Mouse (Mus musculus) lung, embryonic 14.5 days (tissue): ENCODE measurements around the gene Erc2. TPM values are rescaled to one million over a fixed set of nuclear protein-coding genes. Genes with fewer than 3 reads are reported as not detected.

Experiments
- ATAC-seq: fragments of 200-750 bp; cut with Nextera tagmentation; 2 replicates; pipeline ENCODE4 v1.8.0; 2017; ENCODE audit warnings: mild to moderate bottlenecking, moderate TSS enrichment, moderate library complexity; ENCODE audit not compliant: insufficient read depth
- DNase-seq: peaks from one replicate; pipeline ENCODE4 v3.0.0-alpha.2; 2015
- H3K27ac ChIP-seq: fragments of 300-500 bp; sonication (generic); 2 replicates; pipeline ENCODE4 v1.5.1; 2014; ENCODE audit warnings: low read depth, mild to moderate bottlenecking, moderate library complexity
- H3K27me3 ChIP-seq: fragments of 300-500 bp; sonication (generic); 2 replicates; pipeline ENCODE4 v1.6.1; 2014; ENCODE audit warnings: low read length, control low read depth; ENCODE audit not compliant: insufficient read depth
- H3K36me3 ChIP-seq: fragments of 300-500 bp; sonication (generic); 2 replicates; pipeline ENCODE4 v1.6.1; 2014; ENCODE audit warnings: control low read depth; ENCODE audit not compliant: insufficient read depth
- H3K4me1 ChIP-seq: fragments of 300-500 bp; sonication (generic); 2 replicates; pipeline ENCODE4 v1.6.1; 2014; ENCODE audit warnings: antibody characterized with exemption, control low read depth; ENCODE audit not compliant: insufficient read depth
- H3K4me2 ChIP-seq: fragments of 300-500 bp; sonication (generic); 2 replicates; pipeline ENCODE4 v1.6.1; 2014; ENCODE audit warnings: mild to moderate bottlenecking
- H3K4me3 ChIP-seq: fragments of 300-500 bp; sonication (generic); 2 replicates; pipeline ENCODE4 v1.5.1; 2014; ENCODE audit warnings: low read depth, low read length
- H3K9ac ChIP-seq: fragments of 300-500 bp; sonication (generic); 2 replicates; pipeline ENCODE4 v1.6.1; 2014
- H3K9me3 ChIP-seq: fragments of 300-500 bp; sonication (generic); 2 replicates; pipeline ENCODE4 v1.6.1; 2016; ENCODE audit warnings: low read depth, low read length, control low read depth
- CTCF ChIP-seq: IDR thresholded peaks from 2 replicates; pipeline ENCODE4 v1.5.1; 2016; ENCODE audit warnings: antibody characterized with exemption, low read depth
- WGBS: fragments of 180-500 bp; shearing (Covaris S2); extraction: QIAGEN DNeasy Blood & Tissue Kit; methylation state at CpG from one replicate; pipeline ENCODE4 v1.1.7; 2014; 5-methylcytosine and 5-hydroxymethylcytosine counted together
- polyA plus RNA-seq: library from polyadenylated mRNA; unstranded; fragments of >200 nt; fragmentation: Nextera tagmentation; extraction: Ambion mirVana; gene quantifications from 2 replicates; pipeline ENCODE4 v1.2.1, GENCODE M21; 2014

Erc2 gene
- polyA plus RNA-seq, 1 experiment from 2014 or later = 2.1 TPM

GRCm38 (mm10) chr14:27785562-27785961, 163.3 kb downstream of the Erc2 start:
- no peak for DNase-seq
- Histone ChIP-seq H3K4me3 (no peak overlapping the region), H3K27me3 (no peaks in the 10 kb centered on the region), H3K9ac (no peak overlapping the region), H3K4me2 (no peak overlapping the region), H3K9me3 (no peaks in the 10 kb centered on the region), H3K27ac (no peak overlapping the region), H3K4me1 (no peaks in the 10 kb centered on the region; the same call in 1 of the 2 replicates), H3K36me3 (no peaks in the 10 kb centered on the region)
- TF ChIP-seq CTCF = no peak
- no peak for ATAC-seq
- WGBS = 88% methylated on average over 2 of the region's 2 CpGs

DNA sequence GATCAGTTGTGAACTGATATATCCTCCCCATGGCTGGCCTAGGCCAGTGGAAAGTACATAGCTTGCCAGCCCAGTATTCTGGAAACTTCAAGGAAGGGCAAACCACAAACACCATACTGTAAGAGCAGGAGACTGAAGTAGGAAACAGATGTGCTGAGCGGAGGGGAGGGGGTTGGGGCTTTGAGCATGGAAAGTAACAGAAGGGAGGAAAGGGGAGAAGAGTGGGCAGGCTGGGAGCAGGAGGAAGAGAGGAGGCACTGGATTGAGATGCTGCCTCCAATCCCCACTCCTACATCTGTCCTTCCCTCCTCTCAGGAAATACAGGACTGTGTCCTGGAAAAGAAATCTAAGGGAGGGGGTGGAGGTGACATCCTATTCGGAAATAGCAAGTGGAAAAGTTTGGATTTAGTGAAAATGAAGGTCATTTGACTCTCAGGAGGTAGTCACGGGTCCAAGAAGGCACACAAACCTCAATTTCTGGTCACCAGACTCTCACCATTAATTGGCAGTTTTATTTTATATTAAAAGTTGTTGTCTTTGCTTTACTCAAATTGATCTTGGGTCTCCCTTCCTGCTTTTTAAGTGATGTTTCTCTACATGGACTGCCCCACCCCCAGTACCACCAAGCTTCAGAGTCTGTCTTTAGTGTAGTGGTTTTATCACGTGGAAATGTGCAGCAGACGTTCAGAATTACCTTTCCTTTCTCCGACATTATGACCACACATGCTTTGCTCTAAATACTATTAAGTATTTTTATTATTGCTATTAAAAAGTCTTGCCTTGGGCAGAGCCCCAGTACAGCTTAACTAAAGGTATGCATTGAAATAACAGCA, 167.1 kb downstream of the Erc2 start:
- H3K4me3 ChIP-seq = no peak overlapping the region
- H3K9ac ChIP-seq = no peak overlapping the region
- no peaks in the 10 kb centered on the region for H3K36me3 ChIP-seq
- ATAC-seq = no peak
- no peak overlapping the region for H3K27ac ChIP-seq
- H3K27me3 ChIP-seq = no peaks in the 10 kb centered on the region
- H3K4me1 ChIP-seq = no peaks in the 10 kb centered on the region; the same call in 1 of the 2 replicates
- WGBS = 58% methylated on average over 6 of the region's 6 CpGs
- H3K9me3 ChIP-seq = no peaks in the 10 kb centered on the region
- H3K4me2 ChIP-seq = no peak overlapping the region
- no peak for TF ChIP-seq CTCF
- DNase-seq = no peak

DNA sequence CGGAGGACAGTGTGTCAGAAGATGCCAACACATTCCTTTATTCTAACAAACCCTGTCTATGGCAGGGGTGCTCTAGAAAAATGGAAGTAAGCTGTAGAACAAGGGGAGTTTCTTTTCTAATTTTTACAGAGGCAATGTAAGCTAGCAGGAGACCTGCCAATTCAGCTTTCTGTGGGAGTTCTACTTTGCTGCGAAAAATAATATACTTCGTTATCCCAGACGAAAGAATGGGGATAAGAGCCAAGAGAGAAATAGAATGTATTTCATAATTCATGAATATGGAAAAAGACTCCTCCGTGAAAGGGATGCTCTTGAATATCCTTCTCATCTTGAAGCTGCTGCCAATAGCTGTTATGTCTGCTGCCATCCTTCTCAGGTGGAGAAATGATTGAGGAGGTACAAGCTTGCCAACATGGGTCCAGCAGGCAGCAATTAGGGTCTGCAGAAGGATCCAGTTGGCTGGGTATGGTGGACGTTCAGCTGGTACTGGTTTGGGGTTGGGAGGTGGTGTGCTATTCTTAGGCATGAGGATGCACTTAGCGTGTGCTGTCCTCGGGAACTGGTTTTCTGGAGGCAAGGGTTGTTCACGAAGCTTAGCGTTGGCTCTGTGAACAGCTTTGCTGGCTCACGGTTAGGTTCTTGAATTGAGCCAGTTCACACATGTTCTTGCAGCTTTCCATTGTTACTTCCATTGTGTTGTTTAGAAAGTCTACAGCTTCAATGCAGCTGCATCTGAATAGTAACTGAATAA, 176.1 kb downstream of the Erc2 start:
- WGBS = 81% methylated on average over 11 of the region's 11 CpGs
- no peak for TF ChIP-seq CTCF
- no peaks in the 10 kb centered on the region for H3K4me1 ChIP-seq
- H3K27ac ChIP-seq = no peak overlapping the region
- DNase-seq (no peak), ATAC-seq (no peak)
- no peaks in the 10 kb centered on the region for H3K36me3 ChIP-seq
- H3K9ac ChIP-seq = no peak overlapping the region
- H3K27me3 ChIP-seq = no peaks in the 10 kb centered on the region
- H3K9me3 ChIP-seq = no peaks in the 10 kb centered on the region
- H3K4me3 ChIP-seq = no peak overlapping the region
- no peak overlapping the region for H3K4me2 ChIP-seq

GRCm38 (mm10) chr14:27800766-27801165, 178.5 kb downstream of the Erc2 start:
- WGBS = 20% methylated on average over 6 of the region's 6 CpGs
- Histone ChIP-seq H3K9ac (no peak overlapping the region), H3K27ac (no peak overlapping the region), H3K4me2 (no peak overlapping the region), H3K9me3 (no peaks in the 10 kb centered on the region), H3K4me3 (no peak overlapping the region), H3K27me3 (no peaks in the 10 kb centered on the region), H3K36me3 (no peaks in the 10 kb centered on the region), H3K4me1 (no peaks in the 10 kb centered on the region)
- TF ChIP-seq CTCF = no peak; the same call in 1 of the 2 replicates
- peak; percentile 44; the same call in 1 of the 2 replicates for ATAC-seq
- peak; percentile 37 for DNase-seq

DNA sequence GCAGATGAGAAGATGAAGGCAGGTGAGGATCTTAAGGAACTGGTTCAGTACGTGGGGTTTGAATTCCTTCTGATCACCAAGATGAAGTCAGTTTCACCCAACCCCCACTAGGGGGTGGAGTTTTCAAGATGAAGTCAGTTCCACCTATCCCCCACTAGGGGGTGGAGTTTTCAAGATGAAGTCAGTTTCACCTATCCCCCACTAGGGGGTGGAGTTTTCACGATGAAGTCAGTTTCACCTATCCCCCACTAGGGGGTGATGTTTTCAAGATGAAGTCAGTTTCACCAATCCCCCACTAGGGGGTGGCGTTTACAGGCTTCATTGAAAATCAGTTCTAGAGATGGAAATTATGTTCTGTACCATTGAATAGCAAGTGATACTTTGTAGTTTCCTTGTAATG, 181.7 kb downstream of the Erc2 start:
- DNase-seq (peak; percentile 62), ATAC-seq (no peak)
- peak; percentile 90 for TF ChIP-seq CTCF

GRCm38 (mm10) chr14:27805064-27805463, 182.8 kb downstream of the Erc2 start:
- no peak overlapping the region for H3K4me2 ChIP-seq
- 68% methylated on average over 13 of the region's 13 CpGs for WGBS
- no peaks in the 10 kb centered on the region for H3K9me3 ChIP-seq
- DNase-seq = no peak
- no peak overlapping the region for H3K4me3 ChIP-seq
- H3K36me3 ChIP-seq = no peaks in the 10 kb centered on the region
- ATAC-seq = no peak
- H3K27me3 ChIP-seq = no peaks in the 10 kb centered on the region
- TF ChIP-seq CTCF = no peak
- no peaks in the 10 kb centered on the region for H3K4me1 ChIP-seq
- no peak overlapping the region for H3K27ac ChIP-seq
- no peak overlapping the region for H3K9ac ChIP-seq

More for the DNA sequence above, 181.7 kb downstream of the Erc2 start:
- H3K36me3 ChIP-seq = no peaks in the 10 kb centered on the region
- H3K9me3 ChIP-seq = no peaks in the 10 kb centered on the region
- H3K4me2 ChIP-seq = no peak overlapping the region
- 84% methylated on average over 3 of the region's 3 CpGs for WGBS
- no peak overlapping the region for H3K9ac ChIP-seq
- no peaks in the 10 kb centered on the region for H3K27me3 ChIP-seq
- no peaks in the 10 kb centered on the region for H3K4me1 ChIP-seq
- no peak overlapping the region for H3K27ac ChIP-seq
- H3K4me3 ChIP-seq = no peak overlapping the region

GRCm38 (mm10) chr14:27808080-27808479, 185.9 kb downstream of the Erc2 start:
- TF ChIP-seq CTCF = peak; percentile 91
- H3K36me3 ChIP-seq = no peaks in the 10 kb centered on the region
- H3K4me3 ChIP-seq = no peak overlapping the region
- H3K9ac ChIP-seq = no peak overlapping the region
- H3K9me3 ChIP-seq = no peaks in the 10 kb centered on the region
- H3K4me1 ChIP-seq = 0 out of 2 replicates have a peak, but pooled peaks cover 3% of the 10 kb centered on the region
- WGBS = 2% methylated on average over 9 of the region's 9 CpGs
- no peaks in the 10 kb centered on the region for H3K27me3 ChIP-seq
- peak; percentile 92 for DNase-seq
- ATAC-seq = no peak
- no peak overlapping the region for H3K27ac ChIP-seq
- H3K4me2 ChIP-seq = no peak overlapping the region
